Mouse (Mus musculus) adrenal gland, adult 8-10 months (tissue): ENCODE measurements around the gene Ppm1e. TPM values are rescaled to one million over a fixed set of nuclear protein-coding genes. Genes with fewer than 3 reads are reported as not detected.
"Not testable (repeated sequence)": the region's sequence is repeated elsewhere in the genome, so short reads cannot be mapped to it uniquely, and the experiment has no call there.

Experiments
- DNase-seq: peaks from one replicate; pipeline ENCODE4 v3.0.0; 2022
- total RNA-seq, 4 experiments: library from RNA; stranded (reverse); gene quantifications; 2 replicates each; pipeline ENCODE4 v1.2.4; 2022

The Ppm1e gene
- total RNA-seq, 4 experiments from 2014 or later, result 27.4 to 38.8 (median 34.3) TPM

DNA sequence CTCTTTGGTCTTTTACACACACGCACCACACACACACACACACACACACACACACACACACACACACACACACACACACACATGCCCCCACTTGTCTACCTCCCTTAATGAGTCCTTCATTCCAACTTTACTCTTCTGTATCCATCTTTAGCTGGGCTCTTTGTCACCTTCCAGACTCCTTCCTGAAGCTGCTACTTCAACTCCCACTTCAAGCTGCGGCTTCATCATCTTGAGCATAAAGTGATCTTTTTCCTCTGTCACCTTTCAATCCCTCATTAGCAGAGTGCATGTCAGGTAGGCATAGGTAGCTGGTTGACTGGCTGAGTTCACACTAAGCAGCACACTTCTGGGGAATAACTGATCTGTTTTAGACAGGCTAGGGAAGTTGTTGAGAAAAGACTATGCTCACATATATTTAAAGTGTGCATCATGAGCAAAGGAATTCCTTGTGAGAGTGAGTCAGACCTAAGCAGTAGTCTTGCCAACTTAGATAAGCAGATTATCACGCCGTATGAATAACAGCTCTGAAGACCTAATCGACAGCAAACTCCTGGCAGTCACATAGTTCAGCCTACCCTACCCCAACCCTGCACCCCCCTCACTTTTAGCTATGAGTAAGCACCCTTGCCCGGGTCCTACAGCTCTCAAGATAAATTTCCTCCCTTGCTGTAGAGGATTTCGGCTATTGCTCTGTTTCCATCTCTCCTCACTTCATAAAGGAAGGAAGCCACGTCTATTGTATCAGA, 49.3 kb downstream of the Ppm1e start:
- DNase-seq, result no peak

DNA sequence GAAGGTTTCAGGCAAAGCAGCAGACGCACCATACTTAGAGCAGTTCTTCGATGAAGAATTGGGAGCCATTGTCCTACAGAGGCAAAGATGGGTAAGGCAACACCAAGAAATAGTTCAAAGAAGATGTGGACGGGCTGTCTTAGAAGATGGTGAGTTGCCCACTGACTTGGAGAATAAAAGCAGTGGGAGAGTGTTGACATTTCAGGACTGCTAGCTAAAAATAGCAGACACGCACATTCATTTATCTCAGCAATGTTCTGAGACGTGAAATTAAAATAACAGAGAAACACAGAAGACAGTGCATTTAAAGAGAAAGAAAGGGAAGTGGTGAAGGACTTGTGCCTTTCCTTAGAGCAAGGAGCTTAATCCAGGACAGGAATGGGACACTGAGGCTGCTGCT, 59.8 kb downstream of the Ppm1e start:
- no peak for DNase-seq

GRCm38 (mm10) chr11:87296467-87296866, 62.4 kb downstream of the Ppm1e start:
- no peak for DNase-seq

DNA sequence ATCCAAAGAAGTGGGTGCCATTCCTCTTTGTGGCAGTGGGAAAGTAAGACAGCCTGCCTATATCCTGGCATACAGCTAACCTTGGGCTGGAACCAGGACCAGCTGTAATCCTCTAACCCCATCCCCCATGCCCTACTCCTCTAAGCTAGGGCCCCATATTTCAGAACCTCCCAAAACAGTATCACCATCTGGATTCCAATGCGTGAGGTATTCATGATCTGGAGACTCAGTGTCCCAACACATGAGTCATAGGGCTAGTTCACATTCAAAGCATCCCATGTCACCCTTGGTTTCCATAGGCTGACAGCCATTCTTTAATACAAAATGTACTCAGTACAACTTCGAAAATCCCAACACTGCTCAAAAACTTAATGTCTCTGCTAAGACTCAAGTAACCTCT, 63.2 kb downstream of the Ppm1e start:
- DNase-seq, result no peak

GRCm38 (mm10) chr11:87289313-87289712, 69.5 kb downstream of the Ppm1e start:
- DNase-seq, result no peak

DNA sequence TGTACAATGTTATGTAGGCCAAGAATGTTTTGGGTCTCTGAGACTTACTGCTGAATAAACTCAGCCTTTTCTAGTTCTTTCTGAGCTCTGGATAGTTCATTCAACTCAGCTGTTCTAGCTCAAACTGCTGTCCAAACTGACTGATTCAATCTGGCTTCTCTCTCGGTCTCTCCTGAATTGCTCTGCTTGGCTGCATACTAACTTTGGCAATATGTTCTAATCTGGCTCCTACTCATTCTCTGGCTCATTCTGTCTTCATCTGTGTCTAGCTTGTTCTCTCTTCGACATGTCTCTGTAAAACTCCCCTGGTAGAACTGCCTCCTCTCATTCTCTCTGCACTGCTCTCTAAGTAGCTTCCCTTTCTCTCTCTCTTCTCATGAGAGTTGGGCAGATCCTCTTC, 72.6 kb downstream of the Ppm1e start:
- DNase-seq, result no peak

- DNase-seq, result no peak
Measured at GRCm38 (mm10) chr11:87281907-87282475, 76.8 kb downstream of the Ppm1e start.

DNA sequence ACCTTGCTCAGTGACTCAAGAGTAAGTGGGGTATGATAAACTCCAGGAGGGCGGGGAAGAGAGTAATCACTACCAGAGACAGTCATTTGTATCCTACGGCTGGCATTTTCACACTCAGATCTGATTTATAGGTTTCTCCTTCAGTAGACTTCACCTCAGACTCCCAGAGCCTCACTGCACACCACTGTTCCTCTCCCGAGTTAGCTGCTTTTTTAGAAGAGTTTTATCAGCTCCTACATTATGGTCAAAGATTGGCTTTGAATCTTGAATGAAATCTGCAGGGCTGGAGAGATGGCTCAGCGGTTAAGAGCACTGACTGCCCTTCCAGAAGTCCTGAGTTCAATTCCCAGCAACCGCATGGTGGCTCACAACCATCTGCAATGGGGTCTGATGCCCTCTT, 79.4 kb downstream of the Ppm1e start:
- DNase-seq, result no peak

- no peak for DNase-seq
Measured at GRCm38 (mm10) chr11:87278807-87279206, 80.0 kb downstream of the Ppm1e start.

DNA sequence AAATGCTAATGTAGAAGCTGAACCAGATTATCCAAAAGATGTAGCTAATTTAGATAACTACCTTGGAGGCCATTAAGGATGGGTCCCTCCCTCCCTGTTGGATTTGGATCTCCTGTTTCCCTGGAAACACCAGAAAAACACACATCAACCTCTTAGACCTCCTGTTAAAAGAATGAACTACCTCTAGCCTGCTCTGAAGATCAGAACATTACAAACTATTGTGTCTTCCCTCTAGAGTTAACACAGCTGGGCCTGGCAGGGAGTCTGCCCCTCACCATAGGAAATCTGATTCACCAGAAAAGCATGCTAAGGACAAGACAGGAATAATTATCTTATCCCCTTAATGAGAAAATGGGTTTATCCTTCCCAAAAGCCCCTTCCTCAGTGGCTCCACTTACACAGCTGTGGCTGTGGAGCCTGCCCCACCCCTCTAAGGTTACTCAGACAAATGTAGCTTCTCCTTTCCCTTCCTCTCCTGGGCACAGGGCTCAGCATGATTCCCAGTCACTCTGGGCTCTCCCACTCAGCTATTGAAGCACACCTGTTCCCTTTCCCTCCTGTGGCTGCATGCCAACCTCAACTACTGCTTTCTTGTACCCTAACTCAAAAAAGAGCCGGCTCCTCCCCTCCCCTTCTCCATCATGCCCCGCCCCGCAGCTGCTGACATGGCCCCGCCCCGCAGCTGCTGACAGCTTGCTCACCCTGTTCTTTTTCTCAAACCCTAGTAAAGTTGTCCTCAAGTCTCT, 82.4 kb downstream of the Ppm1e start:
- no peak for DNase-seq

DNA sequence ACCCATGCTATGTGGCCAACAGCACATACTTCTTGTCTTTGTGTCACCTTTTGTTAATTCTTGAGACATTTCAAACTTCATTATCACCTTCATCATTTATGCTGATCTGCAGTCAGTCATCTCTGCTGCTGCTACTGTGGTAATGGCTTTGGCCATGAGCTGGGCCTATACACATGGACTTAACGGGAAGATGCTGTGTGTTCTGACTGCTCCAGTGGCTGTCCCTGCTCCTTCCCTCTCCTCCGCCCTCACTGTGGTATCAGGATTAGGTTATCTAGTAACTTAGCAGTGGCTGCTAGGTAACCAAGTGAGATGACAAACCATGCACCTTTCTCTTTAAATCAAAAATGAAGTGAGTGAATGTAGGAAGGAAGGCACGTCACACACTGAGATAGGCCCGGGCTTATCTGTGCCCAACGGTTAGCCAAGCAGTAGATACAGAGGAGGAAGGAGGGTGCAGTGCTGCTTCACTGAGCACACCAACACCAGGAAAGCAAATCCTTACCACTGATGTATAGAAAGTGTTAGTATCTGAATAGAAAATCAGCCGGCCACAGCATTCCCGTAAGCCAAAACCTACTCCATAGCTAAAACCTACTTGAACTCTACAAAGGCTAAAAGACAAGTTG, 83.3 kb downstream of the Ppm1e start:
- no peak for DNase-seq

DNA sequence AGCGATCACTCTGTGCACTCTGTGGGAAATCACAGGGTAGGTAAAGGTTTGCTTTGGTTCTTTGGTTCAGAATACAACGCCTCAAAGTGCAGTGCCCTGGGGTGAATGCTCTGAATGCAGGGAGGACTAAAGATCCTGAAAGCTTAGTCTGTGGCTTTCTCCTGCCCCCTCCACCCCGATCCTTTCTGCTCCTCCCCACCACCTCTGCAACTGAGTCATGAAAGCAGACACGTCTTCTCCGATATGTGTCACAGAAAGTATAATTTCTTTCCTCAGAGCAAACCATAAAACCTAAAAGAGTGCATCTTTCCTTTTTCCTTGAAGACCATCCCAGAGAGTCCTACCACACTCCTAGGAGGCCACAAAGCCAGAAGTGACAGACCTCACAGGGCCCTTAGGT, 86.1 kb downstream of the Ppm1e start:
- DNase-seq, result no peak

GRCm38 (mm10) chr11:87271479-87271878, 87.3 kb downstream of the Ppm1e start:
- no peak for DNase-seq

GRCm38 (mm10) chr11:87270958-87271357, 87.9 kb downstream of the Ppm1e start:
- DNase-seq, result no peak

- no peak for DNase-seq
Measured at GRCm38 (mm10) chr11:87270446-87270845, 88.4 kb downstream of the Ppm1e start.

- DNase-seq, result no peak
Measured at GRCm38 (mm10) chr11:87268803-87269202, 90.0 kb downstream of the Ppm1e start.

- no peak for DNase-seq
Measured at GRCm38 (mm10) chr11:87266246-87266645, 92.6 kb downstream of the Ppm1e start.

- DNase-seq, result no peak
Measured at GRCm38 (mm10) chr11:87263946-87264345, 94.9 kb downstream of the Ppm1e start.

DNA sequence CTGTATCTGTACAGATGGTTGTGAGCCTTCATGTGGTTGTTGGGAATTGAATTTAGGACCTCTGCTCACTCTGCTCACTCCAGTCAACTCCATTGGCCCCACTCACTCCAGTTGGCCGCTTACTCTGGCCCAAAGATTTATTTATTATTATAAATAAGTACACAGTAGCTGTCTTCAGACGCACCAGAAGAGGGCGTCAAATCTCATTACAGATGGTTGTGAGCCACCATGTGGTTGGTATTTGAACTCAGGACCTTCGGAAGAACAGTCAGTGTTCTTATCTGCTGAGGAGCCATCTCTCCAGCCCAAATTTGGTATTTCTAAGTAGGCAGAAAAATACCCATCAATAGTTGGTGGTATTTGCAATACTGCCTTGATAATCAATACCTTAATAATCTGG, 97.1 kb downstream of the Ppm1e start:
- not testable (repeated sequence) for DNase-seq

DNA sequence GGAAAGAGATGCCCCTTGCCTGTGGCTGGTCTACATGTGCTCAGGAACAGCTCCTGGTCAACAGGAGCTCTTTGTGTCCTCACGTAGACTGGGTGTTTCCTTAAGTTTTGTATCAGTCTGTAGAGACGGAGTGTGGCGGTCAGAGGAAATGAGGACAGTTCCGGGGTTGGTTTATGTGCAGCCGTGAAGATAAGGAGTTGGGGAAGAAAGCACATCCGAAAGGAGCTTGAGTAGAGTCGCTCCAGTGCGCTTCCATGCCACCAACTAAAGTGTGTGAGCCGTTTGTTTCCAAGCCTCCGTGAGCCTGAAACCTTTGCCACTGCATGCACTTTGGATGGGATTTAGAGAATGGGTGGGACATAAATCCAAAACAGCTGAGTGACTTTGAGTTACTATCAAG, 99.0 kb downstream of the Ppm1e start:
- DNase-seq, result no peak

DNA sequence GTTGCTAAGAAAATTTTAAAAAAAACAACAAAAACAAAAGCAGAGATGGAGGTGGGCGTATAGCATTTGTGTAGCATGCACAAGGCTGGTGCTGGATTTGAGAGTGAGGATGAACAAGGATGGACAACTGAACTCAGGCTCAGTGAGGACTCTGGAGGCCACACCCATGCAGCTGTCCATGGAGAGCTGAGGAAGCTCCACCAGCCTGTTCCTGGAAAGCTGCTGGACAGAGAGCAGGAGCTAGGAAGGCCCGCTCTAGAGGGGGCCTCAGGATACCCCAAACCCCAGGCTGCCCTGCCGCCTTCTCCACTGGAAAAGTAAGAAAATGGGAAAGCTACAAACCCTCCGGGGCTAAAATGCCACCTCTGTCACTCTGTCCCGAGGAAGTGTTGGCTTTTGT, 101.5 kb downstream of the Ppm1e start:
- DNase-seq, result no peak

- DNase-seq, result no peak
Measured at GRCm38 (mm10) chr11:87254149-87254548, 104.7 kb downstream of the Ppm1e start.

DNA sequence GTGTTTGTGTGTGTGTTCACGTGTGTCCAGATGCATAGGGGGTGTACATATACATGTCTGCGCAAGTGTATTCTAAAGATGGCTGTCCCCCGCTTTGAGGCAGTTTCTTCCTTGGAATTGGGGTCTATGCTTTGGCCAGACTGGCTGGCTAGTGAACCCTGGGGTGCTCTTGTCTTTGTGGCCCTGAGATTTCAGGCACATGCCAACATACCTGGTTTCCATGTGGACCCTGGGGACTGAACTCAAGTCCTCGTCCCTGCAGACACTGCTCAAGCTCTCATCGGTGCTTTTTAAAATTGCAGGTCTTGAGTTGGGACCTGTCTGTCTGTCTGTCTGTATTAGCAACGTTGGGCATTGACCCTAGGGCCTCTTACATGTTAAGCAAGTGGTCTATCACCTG, 105.5 kb downstream of the Ppm1e start:
- DNase-seq, result no peak
